Mouse (Mus musculus) cerebellum, postnatal 4 days (tissue): ENCODE data around the gene Tprkb.
"Not testable (repeated sequence)": the region's sequence is repeated elsewhere in the genome, so short reads cannot be mapped to it uniquely, and the experiment has no call there.

Experiments used
- DNase-seq, 2 experiments: peaks; one replicate each; pipeline ENCODE4 v3.0.0; 2022; ENCODE audit warnings: low spot score in 2 of 2, mixed read lengths in 1 of 2

The Tprkb gene

GRCm38 (mm10) chr6:85915539-85916513 lies 4.2 kb downstream of the Tprkb start, which contains the start of gene Nat8f1:
Gene Nat8f1 (minus strand): TSS chr6:85915687.
- DNase-seq: peak; percentile 61 to 83

GRCm38 (mm10) chr6:85916596-85916995 lies 4.9 kb downstream of the Tprkb start:
- no peak for DNase-seq

- DNase-seq: not testable (repeated sequence)
Observed at GRCm38 (mm10) chr6:85918341-85918740, 6.7 kb downstream of the Tprkb start.

GRCm38 (mm10) chr6:85919401-85919800 lies 7.7 kb downstream of the Tprkb start:
- DNase-seq: no peak

- DNase-seq: no peak
Observed at GRCm38 (mm10) chr6:85923643-85924042, 12.0 kb downstream of the Tprkb start.

- DNase-seq: no peak
Observed at GRCm38 (mm10) chr6:85926709-85927108, 15.0 kb downstream of the Tprkb start.

- DNase-seq: no peak
Observed at GRCm38 (mm10) chr6:85927476-85928464, 16.1 kb downstream of the Tprkb start.

- no peak for DNase-seq
Observed at GRCm38 (mm10) chr6:85929312-85929711, 17.6 kb downstream of the Tprkb start.

GRCm38 (mm10) chr6:85934047-85934446 lies 22.4 kb downstream of the Tprkb start:
- DNase-seq: no peak

- DNase-seq: no peak
Observed at GRCm38 (mm10) chr6:85935646-85936045, 24.0 kb downstream of the Tprkb start.

- DNase-seq: peak; percentile 52 to 85
Observed at GRCm38 (mm10) chr6:85936508-85937465, 25.1 kb downstream of the Tprkb start.

- no peak for DNase-seq
Observed at GRCm38 (mm10) chr6:85938701-85939100, 27.0 kb downstream of the Tprkb start.

- no peak for DNase-seq
Observed at GRCm38 (mm10) chr6:85942469-85942868, 30.8 kb downstream of the Tprkb start.

GRCm38 (mm10) chr6:85948549-85948948 lies 36.9 kb downstream of the Tprkb start:
- no peak for DNase-seq

- no peak for DNase-seq
Observed at GRCm38 (mm10) chr6:85957581-85957980, 45.9 kb downstream of the Tprkb start.

- peak; percentile 80 to 93 for DNase-seq
Observed at GRCm38 (mm10) chr6:85961101-85962091, 49.7 kb downstream of the Tprkb start, which contains the start of gene Dusp11. Gene Dusp11 (minus strand): TSS chr6:85961667.

GRCm38 (mm10) chr6:85966081-85966480 lies 54.4 kb downstream of the Tprkb start:
- not testable (repeated sequence) for DNase-seq

GRCm38 (mm10) chr6:85966686-85967085 lies 55.0 kb downstream of the Tprkb start:
- DNase-seq: no peak

- no peak for DNase-seq
Observed at GRCm38 (mm10) chr6:85969889-85970288, 58.2 kb downstream of the Tprkb start.
